Mouse (Mus musculus) right cerebral cortex, postnatal 10 days (tissue): Measurements from ENCODE around the gene Hnrnpr.

Experiments used
- DNase-seq, 2 experiments: peaks; one replicate each; pipeline ENCODE4 v3.0.0; 2021; ENCODE audit warnings: low spot score in 2 of 2

Gene Hnrnpr

GRCm38 (mm10) chr4:136308355-136308754, 2.4 kb upstream of the Hnrnpr start:
- DNase-seq: no peak

GRCm38 (mm10) chr4:136309780-136310179, 962 bp upstream of the Hnrnpr start:
- DNase-seq: no peak

- peak; percentile 53 to 55 for DNase-seq
Observed at GRCm38 (mm10) chr4:136311042-136311999, 579 bp downstream of the Hnrnpr start.

GRCm38 (mm10) chr4:136312616-136313015, 1.9 kb downstream of the Hnrnpr start:
- no peak for DNase-seq

GRCm38 (mm10) chr4:136317667-136318066, 6.9 kb downstream of the Hnrnpr start:
- DNase-seq: no peak

- DNase-seq: no peak
Observed at GRCm38 (mm10) chr4:136320016-136320415, 9.3 kb downstream of the Hnrnpr start.

GRCm38 (mm10) chr4:136324226-136324625, 13.5 kb downstream of the Hnrnpr start:
- no peak for DNase-seq

- no peak for DNase-seq
Observed at GRCm38 (mm10) chr4:136327238-136327637, 16.5 kb downstream of the Hnrnpr start.

GRCm38 (mm10) chr4:136328115-136328514, 17.4 kb downstream of the Hnrnpr start:
- DNase-seq: no peak

- DNase-seq: no peak
Observed at GRCm38 (mm10) chr4:136331709-136332108, 21.0 kb downstream of the Hnrnpr start.

- no peak for DNase-seq
Observed at GRCm38 (mm10) chr4:136333191-136333590, 22.4 kb downstream of the Hnrnpr start.

- DNase-seq: no peak
Observed at GRCm38 (mm10) chr4:136335065-136335464, 24.3 kb downstream of the Hnrnpr start.

GRCm38 (mm10) chr4:136337129-136337528, 26.4 kb downstream of the Hnrnpr start:
- DNase-seq: no peak

- no peak for DNase-seq
Observed at GRCm38 (mm10) chr4:136349616-136350015, 38.9 kb downstream of the Hnrnpr start.

- no peak for DNase-seq
Observed at GRCm38 (mm10) chr4:136357026-136357425, 46.3 kb downstream of the Hnrnpr start.

GRCm38 (mm10) chr4:136357429-136357828, 46.7 kb downstream of the Hnrnpr start:
- no peak for DNase-seq

GRCm38 (mm10) chr4:136367856-136368255, 57.1 kb downstream of the Hnrnpr start:
- no peak for DNase-seq

- peak; percentile 66 to 78 for DNase-seq
Observed at GRCm38 (mm10) chr4:136369727-136370126, 59.0 kb downstream of the Hnrnpr start.

- peak; percentile 47 to 56 for DNase-seq
Observed at GRCm38 (mm10) chr4:136373494-136374181, 62.9 kb downstream of the Hnrnpr start.

- no peak for DNase-seq
Observed at GRCm38 (mm10) chr4:136377001-136377400, 66.3 kb downstream of the Hnrnpr start.

GRCm38 (mm10) chr4:136383052-136383451, 72.3 kb downstream of the Hnrnpr start:
- no peak for DNase-seq

- DNase-seq: no peak
Observed at GRCm38 (mm10) chr4:136383839-136384238, 73.1 kb downstream of the Hnrnpr start.

GRCm38 (mm10) chr4:136387261-136387660, 76.5 kb downstream of the Hnrnpr start:
- DNase-seq: no peak
